Mouse (Mus musculus): ENCODE data around the gene Sec14l3. TPM values are rescaled to one million over a fixed set of nuclear protein-coding genes. Genes with fewer than 3 reads are reported as not detected.
A peak's percentile ranks its signal among the peaks of the same experiment; 100 is the strongest.
"Not testable (repeated sequence)": the region's sequence is repeated elsewhere in the genome, so short reads cannot be mapped to it uniquely, and the experiment has no call there.

Sec14l3 gene
- 565 and 735 TPM in 2 replicates for polyA plus RNA-seq (2012; rRNA removed)

- Histone ChIP-seq H3K4me1 (ENCODE audit: control insufficient read depth, insufficient read depth, low read length) (peaks cover 10% of the 10 kb centered on the region; the same call in 1 of the 2 replicates), H3K4me3 (replicated peaks; ENCODE audit: extremely low read depth, low read depth, low read length) (peak within 1 kb of the TSS; percentile 59)
- peak; percentile 77 for DNase-seq
- TF ChIP-seq POLR2A (IDR thresholded peaks at IDR 0.05; ENCODE audit: borderline replicate concordance, extremely low read depth, low read depth, low read length), result peak; percentile 96
- TF ChIP-seq CTCF (IDR thresholded peaks at IDR 0.05; ENCODE audit: insufficient read depth, low read length), result no peak
- WGBS, result 34% methylated on average over 5 of the region's 5 CpGs
These were observed at the start of gene Sec14l3 for GRCm38 (mm10) chr11:4064627-4065122. Sec14l3 (plus strand) TSS chr11:4064841.

DNA sequence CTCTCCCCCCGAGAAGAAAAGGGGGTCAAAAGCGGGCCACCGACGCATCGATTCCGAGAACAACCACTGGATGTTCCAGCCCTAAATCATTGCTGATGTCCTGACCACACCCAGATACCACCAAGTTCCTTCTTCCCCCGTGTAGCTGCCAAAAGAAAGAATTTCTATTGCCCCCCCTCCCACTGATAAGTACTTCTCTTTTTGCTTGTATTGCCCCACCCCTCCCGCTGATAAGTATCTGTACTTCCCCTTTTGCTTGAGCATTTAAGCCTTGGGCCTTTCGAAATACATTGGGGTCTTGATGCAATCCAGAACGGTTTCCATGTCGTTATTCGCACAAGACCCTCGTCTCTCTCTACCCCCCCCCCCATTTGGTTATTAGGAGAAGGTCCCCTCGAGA, 48.8 kb upstream of the Sec14l3 start:
- not testable (repeated sequence) for DNase-seq; H3K4me1 ChIP-seq (ENCODE audit: control insufficient read depth, insufficient read depth, low read length); H3K4me3 ChIP-seq (replicated peaks; ENCODE audit: extremely low read depth, low read depth, low read length)
- 86% methylated on average over 14 of the region's 14 CpGs for WGBS

DNA sequence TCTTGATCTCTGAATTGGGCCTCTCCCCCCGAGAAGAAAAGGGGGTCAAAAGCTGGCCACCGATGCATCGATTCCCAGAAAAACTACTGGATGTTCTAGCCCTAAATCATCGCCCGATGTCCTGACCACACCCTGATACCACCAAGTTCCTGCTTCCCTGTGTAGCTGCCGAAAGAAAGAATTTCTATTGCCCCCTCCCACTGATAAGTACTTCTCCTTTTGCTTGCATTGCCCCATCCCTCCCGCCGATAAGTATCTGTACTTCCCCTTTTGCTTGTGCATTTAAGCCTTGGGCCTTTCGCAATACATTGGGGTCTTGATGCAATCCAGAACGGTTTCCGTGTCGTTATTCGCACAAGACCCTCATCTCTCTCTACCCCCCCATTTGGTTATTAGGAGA, 42.5 kb upstream of the Sec14l3 start:
- 76% methylated on average over 13 of the region's 13 CpGs for WGBS
- not testable (repeated sequence) for H3K4me1 ChIP-seq (ENCODE audit: control insufficient read depth, insufficient read depth, low read length); H3K4me3 ChIP-seq (replicated peaks; ENCODE audit: extremely low read depth, low read depth, low read length); DNase-seq

GRCm38 (mm10) chr11:4023321-4023720, 41.3 kb upstream of the Sec14l3 start:
- TF ChIP-seq POLR2A (IDR thresholded peaks at IDR 0.05; ENCODE audit: borderline replicate concordance, extremely low read depth, low read depth, low read length) (no peak), CTCF (IDR thresholded peaks at IDR 0.05; ENCODE audit: insufficient read depth, low read length) (no peak)
- Histone ChIP-seq H3K4me3 (replicated peaks; ENCODE audit: extremely low read depth, low read depth, low read length) (no peak overlapping the region), H3K4me1 (ENCODE audit: control insufficient read depth, insufficient read depth, low read length) (no peaks in the 10 kb centered on the region)
- no peak for DNase-seq
- WGBS, result 68% methylated on average over 2 of the region's 2 CpGs

GRCm38 (mm10) chr11:4027066-4027465, 37.6 kb upstream of the Sec14l3 start:
- no peak overlapping the region for H3K4me3 ChIP-seq (replicated peaks; ENCODE audit: extremely low read depth, low read depth, low read length)
- no peaks in the 10 kb centered on the region for H3K4me1 ChIP-seq (ENCODE audit: control insufficient read depth, insufficient read depth, low read length)
- no peak for DNase-seq
- no peak for TF ChIP-seq POLR2A (IDR thresholded peaks at IDR 0.05; ENCODE audit: borderline replicate concordance, extremely low read depth, low read depth, low read length)
- no peak for TF ChIP-seq CTCF (IDR thresholded peaks at IDR 0.05; ENCODE audit: insufficient read depth, low read length)
- WGBS, result 70% methylated on average over 8 of the region's 8 CpGs

DNA sequence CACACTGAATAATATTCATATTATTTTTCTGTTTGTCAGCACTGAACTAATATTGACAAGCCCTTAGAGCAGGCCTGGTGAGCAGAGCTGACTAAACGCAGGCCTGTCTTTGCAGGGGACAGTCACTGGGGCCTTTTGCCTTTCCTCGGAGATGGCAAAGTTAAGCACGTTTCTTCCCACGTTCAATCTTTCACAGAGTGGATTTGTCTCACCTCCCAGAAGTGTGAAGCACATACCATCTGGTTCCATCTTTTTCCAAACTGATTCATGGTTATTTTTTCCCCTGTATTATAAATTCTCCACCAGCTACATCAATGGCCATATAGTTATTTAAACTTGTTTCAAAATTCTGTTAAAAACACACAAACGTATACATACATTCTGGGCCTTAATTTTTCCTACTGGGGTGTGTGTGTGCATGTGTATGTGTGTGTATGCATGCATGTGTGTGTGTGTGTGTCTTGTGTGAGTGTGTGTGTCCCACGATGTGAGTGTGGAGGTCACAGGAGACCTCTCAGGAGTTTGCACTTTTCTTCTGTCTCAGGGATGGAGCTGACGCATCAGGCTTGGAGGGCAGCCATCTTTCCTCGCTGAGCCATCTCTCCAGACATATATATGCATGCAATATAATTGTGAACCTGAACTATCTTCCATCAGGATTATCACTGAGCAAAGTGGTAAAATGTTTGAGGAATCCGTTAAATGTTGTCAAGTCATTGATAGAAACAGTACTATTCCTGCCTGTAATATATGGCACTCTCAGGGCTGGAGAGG, 36.9 kb upstream of the Sec14l3 start:
- WGBS, result 66% methylated on average over 9 of the region's 9 CpGs
- no peak overlapping the region for H3K4me3 ChIP-seq (replicated peaks; ENCODE audit: extremely low read depth, low read depth, low read length)
- TF ChIP-seq POLR2A (IDR thresholded peaks at IDR 0.05; ENCODE audit: borderline replicate concordance, extremely low read depth, low read depth, low read length), result no peak
- no peak for TF ChIP-seq CTCF (IDR thresholded peaks at IDR 0.05; ENCODE audit: insufficient read depth, low read length)
- no peaks in the 10 kb centered on the region for H3K4me1 ChIP-seq (ENCODE audit: control insufficient read depth, insufficient read depth, low read length)
- DNase-seq, result no peak

GRCm38 (mm10) chr11:4029343-4029742, 35.3 kb upstream of the Sec14l3 start:
- 63% methylated on average over 4 of the region's 4 CpGs for WGBS
- TF ChIP-seq POLR2A (IDR thresholded peaks at IDR 0.05; ENCODE audit: borderline replicate concordance, extremely low read depth, low read depth, low read length) (no peak), CTCF (IDR thresholded peaks at IDR 0.05; ENCODE audit: insufficient read depth, low read length) (no peak)
- Histone ChIP-seq H3K4me1 (ENCODE audit: control insufficient read depth, insufficient read depth, low read length) (no peaks in the 10 kb centered on the region), H3K4me3 (replicated peaks; ENCODE audit: extremely low read depth, low read depth, low read length) (no peak overlapping the region)
- DNase-seq, result no peak

GRCm38 (mm10) chr11:4031126-4031941, 33.3 kb upstream of the Sec14l3 start, which contains the start of gene Sec14l4:
Sec14l4 (plus strand) TSS chr11:4031462.
- Histone ChIP-seq H3K4me3 (replicated peaks; ENCODE audit: extremely low read depth, low read depth, low read length) (peak within 1 kb of the TSS; percentile 69), H3K4me1 (ENCODE audit: control insufficient read depth, insufficient read depth, low read length) (no peaks in the 10 kb centered on the region)
- 26% methylated on average over 16 of the region's 16 CpGs for WGBS
- peak; percentile 65 for DNase-seq
- no peak for TF ChIP-seq CTCF (IDR thresholded peaks at IDR 0.05; ENCODE audit: insufficient read depth, low read length)
- peak; percentile 34; the same call in 1 of the 2 replicates for TF ChIP-seq POLR2A (IDR thresholded peaks at IDR 0.05; ENCODE audit: borderline replicate concordance, extremely low read depth, low read depth, low read length)

- Histone ChIP-seq H3K4me1 (ENCODE audit: control insufficient read depth, insufficient read depth, low read length) (no peaks in the 10 kb centered on the region), H3K4me3 (replicated peaks; ENCODE audit: extremely low read depth, low read depth, low read length) (peak overlapping the region; percentile 69)
- TF ChIP-seq CTCF (IDR thresholded peaks at IDR 0.05; ENCODE audit: insufficient read depth, low read length) (no peak), POLR2A (IDR thresholded peaks at IDR 0.05; ENCODE audit: borderline replicate concordance, extremely low read depth, low read depth, low read length) (peak; percentile 13; the same call in 1 of the 2 replicates)
- 29% methylated on average over 12 of the region's 12 CpGs for WGBS
- DNase-seq, result no peak
These were observed 32.7 kb upstream of the Sec14l3 start for GRCm38 (mm10) chr11:4031961-4032360.

Data from lung, adult 2 months (tissue).